Mouse (Mus musculus) v-Abl transformed pro-B cells (cell line): ENCODE measurements around the gene Pld2.

Experiments
- in situ Hi-C, 2 experiments: fragments of 400-800 bp; cut with MboI; formaldehyde crosslinking; loops; one replicate each; pipeline ENCODE4 v1.15.1; 2025; ENCODE audit not compliant: unreplicated experiment in 2 of 2

Gene Pld2

DNA sequence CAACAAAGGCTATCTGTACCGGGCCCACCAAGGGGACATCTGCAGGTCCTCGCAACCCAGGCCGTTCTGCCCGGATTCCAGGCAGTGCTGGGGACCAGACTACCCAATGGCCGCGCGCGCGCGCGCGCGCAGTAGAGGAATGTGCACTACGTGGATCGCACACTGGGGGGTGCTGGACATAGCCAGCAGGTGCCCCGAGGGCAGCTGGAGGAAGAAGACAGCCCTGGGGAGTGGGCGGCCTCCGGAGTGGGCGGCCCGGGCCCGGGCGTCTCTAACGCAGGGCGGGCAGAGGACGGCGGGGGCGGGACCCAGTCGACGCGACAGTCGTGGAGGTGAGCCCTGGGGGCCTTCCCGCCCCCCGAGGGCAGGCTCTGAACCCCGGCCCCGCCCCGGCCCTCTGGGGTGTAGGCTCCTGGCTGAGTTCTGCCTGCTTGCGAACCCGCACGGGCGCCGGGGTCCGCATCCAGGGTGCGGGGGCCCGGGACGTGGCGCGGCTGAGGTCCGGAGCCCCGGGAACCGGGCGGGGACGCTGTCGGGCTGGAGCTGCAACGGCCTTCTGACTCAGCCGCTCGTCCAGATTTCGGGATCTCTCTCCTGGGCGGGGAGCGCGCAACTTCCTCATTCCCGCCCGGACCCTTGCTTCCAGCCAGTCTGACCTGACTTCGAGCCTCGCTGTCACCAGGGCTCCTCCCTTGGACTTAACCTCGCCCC lies at the start of gene Pld2:
Gene Pld2 (plus strand): TSS at position 188 of the 711 bp plus-strand sequence.
- in situ Hi-C loops = loop anchor here (10.0 kb wide), 2 partner anchors 55 to 65 kb away; no protein-coding TSS in a partner anchor

GRCm38 (mm10) chr11:70499566-70500475 lies 40.0 kb upstream of the Pld2 start:
- in situ Hi-C loops = loop anchor here (5.0 to 25.0 kb wide), 4 partner anchors 38 to 1038 kb away; partner anchors contain the start of genes 0610010K14Rik (in 2 of the 2), Bcl6b (in 2 of the 2), Gm21988 (in 2 of the 2) and Rnasek (in 2 of the 2)

DNA sequence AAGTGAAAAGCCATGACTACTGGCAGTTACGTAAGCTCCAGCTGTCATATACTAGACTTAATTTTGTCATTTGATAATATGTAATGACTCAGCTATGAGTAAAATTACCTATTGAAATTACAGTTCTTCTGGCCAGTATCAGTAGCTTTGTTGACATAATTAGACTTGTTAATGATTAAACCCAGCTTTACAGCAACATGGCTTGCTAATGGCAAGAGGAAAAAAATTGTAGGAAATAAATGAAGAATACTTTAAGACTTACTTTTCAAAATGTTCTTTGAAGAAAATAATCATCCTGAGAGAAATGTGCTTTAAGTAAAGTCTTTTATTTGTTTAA lies 39.4 kb upstream of the Pld2 start:
- in situ Hi-C loops = loop anchor here (5.0 to 25.0 kb wide), 2 partner anchors 38 to 263 kb away; partner anchors contain the start of genes 0610010K14Rik (in 2 of the 2), Bcl6b (in 2 of the 2), Gm21988 (in 2 of the 2) and Rnasek (in 2 of the 2)

DNA sequence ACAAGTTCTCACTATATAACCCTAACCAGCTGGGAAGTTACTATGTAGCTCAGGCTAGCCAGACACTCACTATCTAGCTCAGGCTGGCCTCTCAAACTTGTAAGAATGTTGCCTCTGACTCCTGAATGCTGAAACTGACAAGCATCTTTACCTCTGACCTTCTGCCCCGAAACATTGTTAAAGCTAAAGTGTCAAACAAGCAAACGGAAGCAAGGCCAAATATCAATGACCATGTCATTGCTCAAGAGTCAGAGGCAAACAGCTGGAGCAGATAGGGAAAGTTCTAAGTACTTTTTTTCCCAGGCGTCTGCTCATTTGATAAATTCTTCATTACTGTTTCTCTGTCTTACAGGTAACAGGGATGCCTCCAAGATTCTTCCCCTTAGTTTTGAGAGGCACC lies 37.8 kb upstream of the Pld2 start:
- in situ Hi-C loops = loop anchor here (5.0 to 25.0 kb wide), 2 partner anchors 40 to 265 kb away; partner anchors contain the start of genes 0610010K14Rik (in 2 of the 2), Bcl6b (in 2 of the 2), Gm21988 (in 2 of the 2) and Rnasek (in 2 of the 2)

DNA sequence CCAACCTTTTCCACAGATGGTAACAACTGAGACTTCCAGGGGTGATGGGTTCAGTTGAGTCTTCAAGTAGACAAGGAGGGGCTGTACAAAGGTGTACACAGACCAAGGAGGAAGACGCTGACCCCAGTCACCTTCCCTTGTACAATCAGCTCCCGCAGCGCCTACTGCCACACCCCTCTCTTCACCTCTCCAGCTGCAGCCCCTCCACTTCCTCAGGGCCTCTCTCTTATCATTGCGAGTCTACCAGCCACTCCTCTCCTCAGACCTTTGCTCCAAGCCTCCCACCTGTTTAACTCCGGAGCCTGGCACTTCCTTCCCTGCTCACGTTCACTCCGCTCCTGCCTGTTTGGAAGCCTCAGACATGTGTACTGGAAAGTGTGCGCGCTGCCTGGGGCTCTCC lies 34.9 kb upstream of the Pld2 start, which contains the start of gene Tm4sf5:
Gene Tm4sf5 (plus strand): TSS at position 275 of the 400 bp plus-strand sequence.
- in situ Hi-C loops = loop anchor here (5.0 to 25.0 kb wide), 3 partner anchors 43 to 268 kb away; partner anchors contain the start of genes 0610010K14Rik (in 2 of the 2), Arrb2 (in 2 of the 2), Bcl6b (in 2 of the 2) and Gm21988 (in 2 of the 2)

- in situ Hi-C loops = loop anchor here (5.0 to 25.0 kb wide), 2 partner anchors 74 to 269 kb away; partner anchors contain the start of genes 0610010K14Rik (in 2 of the 2), Arrb2 (in 2 of the 2), Bcl6b (in 2 of the 2) and Gm21988 (in 2 of the 2)
These were observed 33.5 kb upstream of the Pld2 start for GRCm38 (mm10) chr11:70506385-70506784.

- in situ Hi-C loops = loop anchor here (5.0 to 25.0 kb wide), 2 partner anchors 75 to 270 kb away; partner anchors contain the start of genes 0610010K14Rik (in 2 of the 2), Arrb2 (in 2 of the 2), Bcl6b (in 2 of the 2) and Gm21988 (in 2 of the 2)
These were observed 32.8 kb upstream of the Pld2 start for GRCm38 (mm10) chr11:70506962-70507515.

DNA sequence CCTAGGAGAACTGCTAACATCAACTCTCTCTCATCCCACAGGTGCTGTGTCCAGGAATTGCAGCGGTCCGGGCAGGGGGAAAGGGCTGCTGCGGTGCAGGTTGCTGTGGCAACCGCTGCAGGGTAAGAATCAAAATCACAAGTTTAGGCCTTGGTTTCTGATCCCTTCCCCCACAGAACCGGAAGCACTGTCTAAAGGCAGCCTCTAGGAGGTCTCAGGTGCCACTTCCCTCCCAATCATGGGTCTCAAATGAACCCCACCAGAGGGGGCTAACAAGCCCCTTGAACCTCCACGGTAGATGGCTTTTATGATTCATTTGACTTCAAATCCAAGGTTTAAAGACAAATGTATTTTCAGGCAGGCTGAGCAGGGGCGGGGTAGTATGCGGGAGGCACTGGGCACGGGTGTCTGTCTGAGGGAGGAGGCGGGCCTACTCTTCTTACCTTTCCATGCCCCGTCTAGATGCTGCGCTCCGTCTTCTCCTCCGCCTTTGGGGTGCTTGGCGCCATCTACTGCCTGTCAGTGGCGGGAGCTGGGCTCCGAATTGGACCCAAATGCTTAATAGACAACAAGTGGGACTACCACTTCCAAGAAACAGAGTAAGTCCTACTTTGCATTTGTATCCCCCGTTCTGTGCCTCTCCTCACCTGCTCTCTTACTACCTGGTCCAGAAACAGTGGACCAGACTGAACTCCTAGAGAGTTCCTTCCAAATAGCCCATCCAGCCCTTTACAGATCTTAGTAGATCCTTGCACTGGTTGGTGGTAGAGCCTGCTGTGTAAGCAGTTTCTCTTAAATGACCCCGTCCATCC lies 29.9 kb upstream of the Pld2 start:
- in situ Hi-C loops = loop anchor here (5.0 to 25.0 kb wide), 2 partner anchors 78 to 273 kb away; partner anchors contain the start of genes 0610010K14Rik (in 2 of the 2), Arrb2 (in 2 of the 2), Bcl6b (in 2 of the 2) and Gm21988 (in 2 of the 2)

DNA sequence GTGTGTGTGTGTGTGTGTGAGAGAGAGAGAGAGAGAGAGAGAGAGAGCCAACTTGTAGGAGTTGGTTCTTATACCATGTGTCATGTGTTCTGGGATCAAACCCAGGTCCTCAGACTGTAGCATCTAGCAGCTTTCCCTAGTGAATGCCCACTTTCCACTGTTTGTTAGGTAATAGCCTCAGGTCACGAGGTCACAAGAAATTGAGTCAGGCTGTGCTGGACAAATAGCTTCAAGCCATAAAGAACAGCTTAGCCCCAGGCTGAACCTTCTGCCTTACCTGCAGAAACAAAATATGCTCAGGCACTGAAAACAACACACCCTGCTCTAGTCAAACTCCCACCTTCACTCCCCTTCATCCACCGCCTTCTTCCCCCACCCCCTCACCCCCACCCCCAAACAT lies 28.6 kb upstream of the Pld2 start:
- in situ Hi-C loops = loop anchor here (25.0 kb wide), 1 partner anchor 274 kb away; the partner anchor contains the start of genes 0610010K14Rik (in 2 of the 2), Bcl6b (in 2 of the 2), Gm21988 (in 2 of the 2) and Rnasek (in 2 of the 2)

DNA sequence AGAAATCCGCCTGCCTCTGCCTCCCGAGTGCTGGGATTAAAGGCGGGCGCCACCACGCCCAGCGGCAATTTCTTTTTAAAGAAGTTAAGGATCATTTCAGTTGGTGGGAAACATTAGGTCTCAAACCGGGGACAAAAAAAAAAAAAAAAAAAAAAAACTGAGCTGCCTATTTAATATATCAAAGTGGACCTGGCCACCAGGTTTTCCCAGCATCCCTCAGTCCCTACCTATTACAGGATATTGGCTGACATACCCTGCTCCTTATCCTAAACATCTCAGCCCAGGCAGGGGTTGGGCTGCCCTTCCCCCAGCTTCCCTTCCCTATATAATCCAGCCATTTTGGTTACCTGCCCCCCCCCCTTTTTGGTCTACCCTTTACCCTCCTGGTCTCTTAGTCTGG lies 28.0 kb upstream of the Pld2 start:
- in situ Hi-C loops = loop anchor here (25.0 kb wide), 1 partner anchor 275 kb away; the partner anchor contains the start of genes 0610010K14Rik (in 2 of the 2), Bcl6b (in 2 of the 2), Gm21988 (in 2 of the 2) and Rnasek (in 2 of the 2)

DNA sequence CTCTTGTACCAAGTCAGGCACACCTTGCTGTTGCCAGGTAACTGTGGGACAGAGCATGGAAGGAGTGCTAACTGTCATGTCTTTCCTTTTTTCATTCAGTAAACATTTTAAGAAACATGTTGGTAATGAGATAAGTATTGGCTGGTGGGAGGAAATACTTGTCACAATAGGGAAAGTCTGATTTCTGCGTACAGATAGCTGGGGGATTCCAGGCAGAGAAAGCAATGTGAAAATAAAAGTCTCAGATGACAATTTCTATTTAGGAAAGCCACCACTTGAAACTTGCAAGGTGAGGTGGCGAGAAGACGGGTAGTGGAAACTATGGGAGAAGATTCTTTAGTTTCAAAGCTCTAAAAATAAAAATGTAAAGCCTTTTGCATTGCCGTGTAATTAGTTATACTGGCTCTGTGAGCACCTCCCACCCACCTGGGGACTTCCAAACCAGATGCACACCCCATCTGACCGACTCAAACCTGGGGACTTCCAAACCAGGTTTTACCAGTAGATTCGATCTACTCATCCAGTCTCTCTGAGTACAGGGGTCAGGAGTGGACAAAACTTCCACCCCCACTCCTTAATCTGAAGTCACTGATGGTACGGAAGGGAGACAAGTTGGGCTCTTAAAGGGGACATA lies 27.0 kb upstream of the Pld2 start:
- in situ Hi-C loops = loop anchor here (25.0 kb wide), 1 partner anchor 276 kb away; the partner anchor contains the start of genes 0610010K14Rik (in 2 of the 2), Bcl6b (in 2 of the 2), Gm21988 (in 2 of the 2) and Rnasek (in 2 of the 2)

DNA sequence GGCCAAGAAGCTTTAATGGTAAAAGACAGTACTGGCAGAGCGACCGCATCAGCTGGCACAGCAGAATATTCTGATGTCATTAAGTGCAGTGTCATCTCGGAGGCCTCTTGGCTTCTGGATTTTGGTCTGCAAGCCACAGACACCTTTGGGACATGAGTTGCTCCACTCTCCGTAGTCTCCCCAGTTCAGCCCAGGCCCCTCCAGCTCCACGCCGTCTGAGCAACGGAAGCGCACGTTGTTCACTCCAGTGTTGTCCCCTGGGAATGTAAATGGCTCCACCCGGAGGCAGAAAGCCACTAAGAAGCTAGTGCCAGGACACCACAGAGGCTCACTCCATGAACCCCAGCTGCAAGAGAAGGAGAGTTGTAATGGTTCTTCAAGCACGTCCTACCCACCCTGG lies 26.3 kb upstream of the Pld2 start:
- in situ Hi-C loops = loop anchor here (25.0 kb wide), 1 partner anchor 276 kb away; the partner anchor contains the start of genes 0610010K14Rik (in 2 of the 2), Bcl6b (in 2 of the 2), Gm21988 (in 2 of the 2) and Rnasek (in 2 of the 2)

GRCm38 (mm10) chr11:70514288-70514687 lies 25.6 kb upstream of the Pld2 start, which contains the start of gene Vmo1:
Gene Vmo1, minus strand, starts transcription at chr11:70514616.
- in situ Hi-C loops = loop anchor here (25.0 kb wide), 1 partner anchor 277 kb away; the partner anchor contains the start of genes 0610010K14Rik (in 2 of the 2), Bcl6b (in 2 of the 2), Gm21988 (in 2 of the 2) and Rnasek (in 2 of the 2)

DNA sequence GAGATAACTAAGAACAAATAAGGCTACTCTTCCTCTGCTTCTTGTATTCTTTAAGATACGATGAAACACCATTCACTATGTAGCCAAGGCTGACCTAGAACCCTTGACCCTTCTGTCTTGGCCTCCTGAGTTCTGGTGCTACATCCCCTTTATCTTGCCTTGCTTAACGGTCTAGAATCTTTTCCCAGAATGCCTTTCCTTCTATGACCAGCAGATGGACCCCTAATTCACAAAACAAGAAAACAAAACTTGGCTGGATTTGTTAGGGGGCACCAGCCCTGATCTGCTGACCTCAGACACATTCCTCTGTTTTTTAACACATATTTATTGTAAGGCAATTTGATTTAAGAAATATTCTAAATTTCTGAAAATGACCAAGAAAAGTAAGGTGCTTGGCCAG lies 23.5 kb upstream of the Pld2 start:
- in situ Hi-C loops = loop anchor here (5.0 to 25.0 kb wide), 4 partner anchors 86 to 279 kb away; partner anchors contain the start of genes 0610010K14Rik (in 2 of the 2), Bcl6b (in 2 of the 2), Gm21988 (in 2 of the 2) and Rnasek (in 2 of the 2)

DNA sequence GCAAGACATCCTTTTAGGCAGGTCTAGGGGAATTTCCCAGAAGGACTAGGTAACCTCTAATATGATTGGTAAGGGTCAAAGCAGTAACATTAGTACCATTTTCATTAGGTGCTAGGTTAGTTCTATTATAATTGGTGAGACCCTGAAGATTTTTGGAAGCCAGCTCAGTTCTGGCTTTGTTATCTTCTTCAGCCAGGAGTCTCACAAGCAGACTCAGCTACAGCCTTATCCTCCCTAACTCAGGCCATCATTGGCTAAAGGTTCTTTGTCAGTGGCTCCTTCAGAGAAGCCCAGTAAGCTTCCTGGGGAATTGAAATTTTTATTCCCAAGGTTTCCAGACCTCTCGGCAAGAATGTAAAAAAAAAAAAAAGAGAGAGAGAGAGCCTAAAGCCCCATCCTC lies 21.4 kb upstream of the Pld2 start:
- in situ Hi-C loops = loop anchor here (5.0 to 25.0 kb wide), 4 partner anchors 84 to 281 kb away; partner anchors contain the start of genes 0610010K14Rik (in 2 of the 2), Bcl6b (in 2 of the 2), Gm21988 (in 2 of the 2) and Rnasek (in 2 of the 2)

GRCm38 (mm10) chr11:70518923-70519322 lies 20.9 kb upstream of the Pld2 start, which contains the start of gene Gltpd2:
Gene Gltpd2, plus strand, starts transcription at chr11:70519196.
- in situ Hi-C loops = loop anchor here (5.0 to 25.0 kb wide), 4 partner anchors 83 to 282 kb away; partner anchors contain the start of genes 0610010K14Rik (in 2 of the 2), Bcl6b (in 2 of the 2), Gm21988 (in 2 of the 2) and Rnasek (in 2 of the 2)
